Mouse (Mus musculus) hindbrain, embryonic 16.5 days (tissue): ENCODE data around the gene Unc45b. TPM values are rescaled to one million over a fixed set of nuclear protein-coding genes. Genes with fewer than 3 reads are reported as not detected.

Experiments used
- ATAC-seq: fragments of 200-750 bp; cut with Nextera tagmentation; 2 replicates; pipeline ENCODE4 v1.8.0; 2017; ENCODE audit warnings: moderate TSS enrichment, moderate library complexity
- H3K27ac ChIP-seq: fragments of 300-500 bp; sonication (generic); 2 replicates; pipeline ENCODE4 v1.5.1; 2014; ENCODE audit warnings: low read depth, mild to moderate bottlenecking, control low read depth, low read length, moderate library complexity
- H3K27me3 ChIP-seq: fragments of 300-500 bp; sonication (generic); replicated peaks from 2 replicates; pipeline ENCODE4 v1.6.1; 2014; ENCODE audit warnings: low read length; ENCODE audit not compliant: control insufficient read depth, insufficient read depth
- H3K36me3 ChIP-seq: fragments of 300-500 bp; sonication (generic); 2 replicates; pipeline ENCODE4 v1.6.1; 2014; ENCODE audit warnings: mild to moderate bottlenecking, low read length, moderate library complexity, mixed read lengths; ENCODE audit not compliant: control insufficient read depth, insufficient read depth
- H3K4me1 ChIP-seq: fragments of 300-500 bp; sonication (generic); 2 replicates; pipeline ENCODE4 v1.6.1; 2014; ENCODE audit warnings: low read depth, low read length; ENCODE audit not compliant: control insufficient read depth, insufficient read depth
- H3K4me2 ChIP-seq: fragments of 300-500 bp; sonication (generic); 2 replicates; pipeline ENCODE4 v1.6.1; 2014; ENCODE audit warnings: mild to moderate bottlenecking, low read length, control low read depth, moderate library complexity
- H3K4me3 ChIP-seq: fragments of 300-500 bp; sonication (generic); 2 replicates; pipeline ENCODE4 v1.5.1; 2014; ENCODE audit warnings: mild to moderate bottlenecking, low read length, control low read depth, moderate library complexity
- H3K9ac ChIP-seq: fragments of 300-500 bp; sonication (generic); 2 replicates; pipeline ENCODE4 v1.6.1; 2014; ENCODE audit warnings: low read depth, mild to moderate bottlenecking, control low read depth, low read length, moderate library complexity
- H3K9me3 ChIP-seq: fragments of 300-500 bp; sonication (generic); 2 replicates; pipeline ENCODE4 v1.6.1; 2014; ENCODE audit warnings: mild to moderate bottlenecking, low read length, moderate library complexity; ENCODE audit not compliant: control insufficient read depth
- WGBS: fragments of 180-500 bp; shearing (Covaris S2); extraction: QIAGEN DNeasy Blood & Tissue Kit; methylation state at CpG from one replicate; pipeline ENCODE4 v1.1.7; 2014; 5-methylcytosine and 5-hydroxymethylcytosine counted together
- polyA plus RNA-seq: library from polyadenylated mRNA; unstranded; fragments of >200 nt; fragmentation: Nextera tagmentation; extraction: Ambion mirVana; gene quantifications from 2 replicates; pipeline ENCODE4 v1.2.1, GENCODE M21; 2015

The Unc45b gene
- polyA plus RNA-seq, 1 experiment from 2014 or later, result 1.4 TPM

DNA sequence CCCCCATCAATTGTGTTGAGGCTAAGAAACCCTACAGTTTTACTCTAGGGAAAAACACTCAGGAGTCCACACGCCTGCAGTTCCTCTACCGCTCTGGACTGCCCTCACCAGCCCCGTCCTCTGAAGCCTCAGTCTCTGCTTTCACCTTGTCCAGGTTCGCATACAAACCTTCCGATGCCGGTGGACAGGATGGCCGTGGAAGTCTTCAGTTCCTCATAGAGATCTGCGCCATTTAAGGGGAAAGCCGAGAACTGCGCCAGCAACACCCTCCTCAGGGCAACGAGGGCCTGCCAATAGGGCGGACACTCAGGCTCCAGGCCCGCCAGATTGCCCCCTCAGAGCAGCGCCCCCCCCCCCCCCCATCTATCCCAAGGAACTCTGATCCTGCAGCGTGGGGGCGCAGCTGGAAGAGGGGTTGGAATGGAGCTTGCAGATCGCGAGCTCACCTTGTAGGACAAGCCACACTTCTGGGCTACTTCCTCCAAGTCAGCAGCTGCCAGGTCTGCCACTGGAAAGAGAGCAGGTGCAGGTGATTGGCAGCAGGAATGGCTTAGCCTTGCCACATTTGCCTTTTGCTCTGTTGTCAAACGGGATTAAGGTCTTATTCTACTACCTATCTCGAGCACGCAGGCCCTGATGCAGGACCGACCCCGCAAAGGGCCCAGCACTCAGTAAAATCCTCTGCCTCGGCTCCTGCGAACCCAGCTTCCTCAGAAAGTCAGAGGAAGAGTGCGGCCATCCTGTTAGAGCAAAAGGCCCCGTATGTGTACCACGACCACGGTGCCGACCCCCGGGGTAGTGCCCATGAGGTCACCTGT is 20.6 kb upstream of the Unc45b start:
- 5% methylated on average over 30 of the region's 31 CpGs for WGBS
- Histone ChIP-seq H3K4me1 (peaks cover 17% of the 10 kb centered on the region), H3K36me3 (no peaks in the 10 kb centered on the region), H3K9me3 (no peaks in the 10 kb centered on the region), H3K4me2 (peak overlapping the region; percentile 97), H3K4me3 (peak overlapping the region; percentile 74), H3K27ac (peak overlapping the region; percentile 42), H3K27me3 (peaks cover 8% of the 10 kb centered on the region; the same call in 1 of the 2 replicates), H3K9ac (peak overlapping the region; percentile 82)
- peak; percentile 55 for ATAC-seq

DNA sequence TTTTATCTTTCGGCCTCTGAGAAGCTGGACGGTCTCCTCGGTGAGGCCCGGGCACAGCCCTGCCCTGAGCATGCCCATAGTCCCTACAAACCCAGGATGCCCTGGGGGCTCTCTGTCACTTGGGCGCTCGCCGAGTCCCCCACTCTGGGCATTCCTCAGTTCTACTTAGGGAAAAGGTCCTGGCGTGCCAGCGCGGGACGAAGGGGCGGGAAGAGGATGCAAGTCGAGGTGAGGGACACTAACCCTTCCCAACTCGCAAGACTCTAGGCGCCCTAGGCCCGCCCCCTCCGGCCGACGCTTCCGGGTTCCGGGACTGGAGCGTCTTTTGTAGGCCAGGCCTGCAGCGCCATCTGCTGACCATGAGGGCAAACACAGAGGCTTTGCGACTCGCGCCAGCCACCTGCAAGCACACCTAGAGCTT is 20.0 kb upstream of the Unc45b start, which contains the start of gene Rad51d:
Rad51d (minus strand) TSS at position 273 of the 421 bp plus-strand sequence.
- peak within 1 kb of the TSS; percentile 97 for H3K4me2 ChIP-seq
- peak; percentile 91 for ATAC-seq
- H3K4me3 ChIP-seq, result peak within 1 kb of the TSS; percentile 74
- peak within 1 kb of the TSS; percentile 42 for H3K27ac ChIP-seq
- H3K27me3 ChIP-seq, result peaks cover 8% of the 10 kb centered on the region; the same call in 1 of the 2 replicates
- WGBS, result 0% methylated on average over 22 of the region's 26 CpGs
- no peaks in the 10 kb centered on the region for H3K9me3 ChIP-seq
- H3K36me3 ChIP-seq, result no peaks in the 10 kb centered on the region
- peaks cover 17% of the 10 kb centered on the region for H3K4me1 ChIP-seq
- peak within 1 kb of the TSS; percentile 82 for H3K9ac ChIP-seq

DNA sequence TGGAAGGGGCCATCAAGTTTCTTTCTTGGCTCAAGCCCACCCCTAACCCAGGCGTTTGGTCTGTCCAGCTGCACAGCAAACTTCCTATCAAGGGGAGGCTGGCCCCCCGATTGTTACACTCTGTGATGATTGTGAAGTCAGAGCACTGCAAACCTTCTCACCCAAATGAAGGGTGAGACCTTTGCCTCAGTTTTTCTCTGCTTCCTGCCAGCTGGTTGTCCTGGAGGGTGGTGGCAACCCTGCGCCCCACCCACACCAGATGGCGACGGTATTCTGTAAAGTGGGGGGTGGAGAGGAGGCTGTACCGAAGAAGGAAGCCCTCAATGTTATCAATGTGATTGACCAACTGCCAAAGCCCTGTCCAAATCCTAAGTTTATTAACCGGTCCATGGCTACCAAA is 18.4 kb upstream of the Unc45b start, which contains the start of gene Fndc8:
Fndc8 (plus strand) TSS at position 189 of the 400 bp plus-strand sequence.
- ATAC-seq, result no peak
- peaks cover 8% of the 10 kb centered on the region; the same call in 1 of the 2 replicates for H3K27me3 ChIP-seq
- no peaks in the 10 kb centered on the region for H3K9me3 ChIP-seq
- 69% methylated on average over 7 of the region's 7 CpGs for WGBS
- H3K4me2 ChIP-seq, result no peak within 1 kb of the TSS
- no peak within 1 kb of the TSS for H3K27ac ChIP-seq
- no peaks in the 10 kb centered on the region for H3K36me3 ChIP-seq
- peaks cover 17% of the 10 kb centered on the region for H3K4me1 ChIP-seq
- no peak within 1 kb of the TSS for H3K9ac ChIP-seq
- no peak within 1 kb of the TSS for H3K4me3 ChIP-seq

DNA sequence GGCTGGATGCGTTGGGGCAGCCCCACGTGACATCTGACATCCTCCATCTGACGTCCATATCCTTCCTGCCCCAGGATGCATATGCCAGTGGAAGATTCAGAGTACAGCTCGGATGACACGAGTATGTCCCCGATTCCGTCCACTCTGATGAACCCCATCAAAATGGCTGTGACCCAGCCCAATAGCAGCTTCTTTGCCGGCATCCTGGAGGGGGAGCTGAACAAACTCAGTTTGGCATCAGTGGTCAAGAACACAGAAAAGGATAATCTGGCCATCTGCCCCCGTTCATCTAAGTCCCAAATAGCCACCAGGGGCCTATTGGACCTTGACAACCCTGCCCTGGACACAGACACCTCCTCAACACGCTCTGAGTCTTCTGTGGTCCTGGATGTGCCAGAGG is 12.9 kb upstream of the Unc45b start:
- Histone ChIP-seq H3K9me3 (no peaks in the 10 kb centered on the region), H3K27ac (no peak overlapping the region), H3K9ac (no peak overlapping the region), H3K36me3 (peaks cover 22% of the 10 kb centered on the region), H3K27me3 (no peaks in the 10 kb centered on the region), H3K4me3 (no peak overlapping the region), H3K4me2 (no peak overlapping the region), H3K4me1 (no peaks in the 10 kb centered on the region)
- no peak for ATAC-seq
- WGBS, result 89% methylated on average over 10 of the region's 10 CpGs

DNA sequence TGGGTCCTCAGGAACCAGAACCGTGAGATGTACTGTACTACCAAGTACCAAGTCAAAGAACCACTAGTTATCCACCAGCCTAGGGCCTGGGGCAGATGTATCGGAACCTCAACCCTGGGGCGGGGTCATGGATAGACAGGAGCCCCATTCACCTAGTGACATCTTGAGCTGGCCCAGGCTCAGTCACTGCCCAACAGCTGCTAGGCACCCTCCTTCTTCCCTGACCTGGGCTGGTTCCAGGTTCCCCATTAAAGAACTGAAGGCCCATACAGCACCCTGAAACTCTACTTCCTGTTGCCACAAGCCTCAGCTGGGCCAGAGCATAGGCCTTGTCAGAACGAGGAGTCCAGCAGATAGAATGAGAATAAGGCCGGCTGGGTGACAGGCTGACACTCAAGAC is 10.6 kb upstream of the Unc45b start:
- 90% methylated on average over 5 of the region's 5 CpGs for WGBS
- Histone ChIP-seq H3K4me3 (no peak overlapping the region), H3K36me3 (peaks cover 36% of the 10 kb centered on the region), H3K4me2 (no peak overlapping the region), H3K27me3 (no peaks in the 10 kb centered on the region), H3K4me1 (no peaks in the 10 kb centered on the region), H3K27ac (no peak overlapping the region), H3K9me3 (no peaks in the 10 kb centered on the region), H3K9ac (no peak overlapping the region)
- no peak for ATAC-seq

DNA sequence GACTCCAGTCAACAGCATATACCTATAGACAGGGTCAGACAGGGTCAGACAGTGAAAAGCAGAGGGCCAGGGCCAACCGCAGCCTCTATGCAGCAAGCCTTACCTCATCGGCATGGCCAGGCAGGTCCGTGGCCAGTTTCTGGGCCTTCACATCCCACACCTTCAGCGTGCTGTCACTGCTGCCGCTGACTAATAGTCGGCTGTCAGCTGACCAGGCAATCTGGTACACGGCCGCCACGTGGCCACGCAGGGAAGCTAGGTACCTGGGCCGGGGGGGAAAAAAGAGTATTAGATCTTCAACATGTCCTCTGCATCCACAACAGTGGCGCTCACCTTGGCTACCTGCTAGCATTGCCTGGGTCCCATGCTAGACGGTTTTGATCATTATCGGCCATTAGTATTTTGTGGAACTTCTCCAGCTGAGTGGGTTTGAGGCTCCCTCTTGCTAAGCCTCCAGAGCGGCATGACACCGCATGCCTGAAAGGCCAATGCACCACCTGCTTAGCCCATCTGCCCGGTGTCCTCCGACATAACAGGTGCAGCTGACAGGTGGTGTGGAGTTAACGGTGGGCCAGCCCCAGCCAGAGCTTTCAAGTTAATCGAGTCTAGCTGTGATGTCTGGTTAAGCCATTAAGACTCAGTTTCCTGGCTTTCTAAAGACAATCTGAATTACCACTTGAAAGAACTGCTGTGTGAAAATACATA is 8.6 kb upstream of the Unc45b start:
- no peak overlapping the region for H3K27ac ChIP-seq
- ATAC-seq, result no peak; the same call in 1 of the 2 replicates
- no peak overlapping the region for H3K4me3 ChIP-seq
- H3K27me3 ChIP-seq, result no peaks in the 10 kb centered on the region
- H3K9ac ChIP-seq, result no peak overlapping the region
- no peaks in the 10 kb centered on the region for H3K9me3 ChIP-seq
- H3K4me1 ChIP-seq, result no peaks in the 10 kb centered on the region
- 88% methylated on average over 20 of the region's 20 CpGs for WGBS
- no peak overlapping the region for H3K4me2 ChIP-seq
- peaks cover 45% of the 10 kb centered on the region for H3K36me3 ChIP-seq

DNA sequence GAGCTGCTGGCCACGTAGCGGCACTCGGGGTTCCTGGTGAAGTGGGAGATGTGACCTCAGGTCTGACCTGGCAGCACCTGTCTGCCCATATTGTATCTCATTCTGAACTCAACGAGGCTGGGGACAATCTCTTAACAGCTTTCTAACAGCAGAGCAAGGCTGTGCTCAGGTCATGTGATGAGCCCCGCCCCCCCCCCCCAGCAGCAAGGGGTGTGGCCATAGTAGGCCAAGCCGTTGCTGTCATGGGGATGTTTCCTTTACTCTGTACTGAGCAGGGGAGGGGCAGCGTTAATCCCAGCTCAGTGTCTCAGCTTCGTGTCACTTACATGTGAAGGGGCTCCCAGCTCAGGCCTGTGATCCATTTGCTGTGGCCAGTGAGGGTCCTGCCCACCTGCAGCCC is 5.4 kb upstream of the Unc45b start:
- peaks cover 38% of the 10 kb centered on the region for H3K36me3 ChIP-seq
- no peak overlapping the region for H3K4me3 ChIP-seq
- 68% methylated on average over 8 of the region's 8 CpGs for WGBS
- ATAC-seq, result no peak
- no peak overlapping the region for H3K27ac ChIP-seq
- no peaks in the 10 kb centered on the region for H3K27me3 ChIP-seq
- no peak overlapping the region for H3K4me2 ChIP-seq
- no peaks in the 10 kb centered on the region for H3K9me3 ChIP-seq
- H3K4me1 ChIP-seq, result peaks cover 8% of the 10 kb centered on the region
- H3K9ac ChIP-seq, result no peak overlapping the region

DNA sequence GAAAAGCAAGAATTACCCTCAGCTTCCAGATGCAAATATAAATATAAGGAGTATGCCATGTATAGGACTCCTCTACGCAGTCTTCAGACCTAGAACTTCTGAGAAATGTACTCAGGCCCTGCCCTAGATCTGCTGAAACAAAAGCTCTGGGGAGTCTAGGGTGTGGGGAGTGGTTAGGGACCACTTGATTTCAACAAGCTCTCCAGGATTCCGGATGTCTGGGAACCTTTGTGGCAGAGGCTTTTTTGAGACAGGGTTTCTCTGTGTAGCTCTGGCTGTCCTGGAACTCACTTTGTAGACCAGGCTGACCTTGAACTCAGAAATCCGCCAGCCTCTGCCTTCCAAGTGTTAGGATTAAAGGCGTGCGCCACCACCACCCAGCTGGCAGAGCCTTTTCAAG is 4.5 kb upstream of the Unc45b start:
- Histone ChIP-seq H3K4me2 (no peak overlapping the region), H3K9me3 (no peaks in the 10 kb centered on the region), H3K36me3 (peaks cover 30% of the 10 kb centered on the region), H3K4me1 (peaks cover 8% of the 10 kb centered on the region), H3K27me3 (peaks cover 2% of the 10 kb centered on the region), H3K9ac (no peak overlapping the region), H3K27ac (no peak overlapping the region), H3K4me3 (no peak overlapping the region)
- ATAC-seq, result no peak
- 95% methylated on average over 5 of the region's 5 CpGs for WGBS
